Comparison of ENCODE assay signal across 8 mouse cellular contexts in the genomic region with DNA sequence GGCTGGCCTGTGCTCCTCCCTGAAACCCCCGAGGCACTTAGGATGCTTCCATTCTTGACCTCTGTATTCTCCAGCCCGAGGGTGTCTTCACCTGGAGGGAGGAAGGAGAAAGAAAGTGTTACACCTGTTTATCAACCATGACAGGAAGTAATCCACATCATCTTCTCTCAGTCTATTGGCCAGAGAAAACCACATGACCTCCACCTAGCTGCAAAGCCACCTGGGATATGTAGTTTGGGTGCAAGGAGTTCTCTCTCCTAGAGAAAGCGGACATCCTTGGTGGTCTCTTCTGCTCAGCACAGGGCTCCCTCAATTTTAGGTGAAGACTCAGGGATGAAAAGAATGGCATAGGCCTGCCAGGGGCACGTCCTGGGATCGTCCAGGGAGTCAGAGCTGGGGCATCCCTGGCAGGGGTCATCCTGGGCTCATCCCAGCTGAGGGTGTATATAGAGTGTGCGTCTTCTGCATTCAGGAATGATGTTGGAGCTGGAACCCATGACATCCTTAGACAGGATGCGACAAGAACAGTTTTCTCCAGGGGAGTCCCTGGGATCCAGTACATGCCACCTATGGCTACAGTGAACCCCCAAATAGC.
A peak's percentile ranks its signal among the peaks of the same experiment; 100 is the strongest.
DNase-seq lines count a peak whose midpoint lies in the region; ATAC-seq lines count a peak whose summit lies in the region.
"Had no signal": no experiment of that assay in that cellular context is flagged by ENCODE, and none has a peak within 500 bp of the region (broad histone marks: within the 10 kb centered on the region; RNA-seq: fewer than 3 reads in every experiment).

No protein-coding gene starts in this region.

- H3K4me1 ChIP-seq in embryonic facial prominence, embryonic 14.5 days (ENCODE audit: control insufficient read depth, insufficient read depth, low read length), result no peaks in the 10 kb centered on the region
- 0 out of 2 replicates have a peak, but pooled peaks cover 10% of the 10 kb centered on the region for H3K4me1 ChIP-seq in limb, embryonic 13.5 days

- no peak overlapping the region for H3K9ac ChIP-seq in embryonic facial prominence, embryonic 14.5 days (ENCODE audit: low read depth, low read length)
- no peak overlapping the region for H3K9ac ChIP-seq in limb, embryonic 13.5 days

- peak; percentile 60 for ATAC-seq in embryonic facial prominence, embryonic 14.5 days (ENCODE audit: low read depth)
- ATAC-seq in limb, embryonic 13.5 days (ENCODE audit: low FRiP score, low read depth), result 0 out of 2 replicates have a peak, but pooled peaks have one; percentile 19
- no peak for ATAC-seq in megakaryocyte-erythroid progenitor cell, adult 5-6 weeks (replicated peaks; ENCODE audit: low FRiP score, low TSS enrichment, poor library complexity, severe bottlenecking)

- no peak overlapping the region for H3K27ac ChIP-seq in embryonic facial prominence, embryonic 14.5 days (replicated peaks; ENCODE audit: low read depth, low read length)
- H3K27ac ChIP-seq in limb, embryonic 13.5 days, result no peak overlapping the region

- no peak overlapping the region for H3K4me3 ChIP-seq in embryonic facial prominence, embryonic 14.5 days (ENCODE audit: low read depth, low read length)
- H3K4me3 ChIP-seq in limb, embryonic 13.5 days, result no peak overlapping the region
- H3K4me3 ChIP-seq: gastrocnemius, adult 2 months had no signal

- no peaks in the 10 kb centered on the region for H3K36me3 ChIP-seq in embryonic facial prominence, embryonic 14.5 days (ENCODE audit: control insufficient read depth, insufficient read depth, low read length)
- no peaks in the 10 kb centered on the region for H3K36me3 ChIP-seq in limb, embryonic 13.5 days

- H3K4me2 ChIP-seq in embryonic facial prominence, embryonic 14.5 days (ENCODE audit: low read depth, low read length), result no peak overlapping the region
- peak overlapping the region; percentile 37; the same call in 1 of the 2 replicates for H3K4me2 ChIP-seq in limb, embryonic 13.5 days (replicated peaks)

- peak; percentile 62 for DNase-seq in thymus, postnatal 0 days (ENCODE audit: low spot score)
- DNase-seq in thymus, postnatal 25 days, result no peak
- no peak for DNase-seq in embryonic facial prominence, embryonic 14.5 days (ENCODE audit: low spot score)
- DNase-seq in c-Kit-positive CD71-positive TER-119-positive erythroid progenitor cells, embryonic 14.5 days (ENCODE audit: low spot score), result no peak
- no peak for DNase-seq in lung, postnatal 14 days
- DNase-seq: gastrocnemius, adult 2 months had no signal

- no peaks in the 10 kb centered on the region for H3K9me3 ChIP-seq in embryonic facial prominence, embryonic 14.5 days (ENCODE audit: control insufficient read depth, low read length)
- H3K9me3 ChIP-seq in limb, embryonic 13.5 days, result no peaks in the 10 kb centered on the region

- no peaks in the 10 kb centered on the region for H3K27me3 ChIP-seq in embryonic facial prominence, embryonic 14.5 days (replicated peaks; ENCODE audit: control insufficient read depth, insufficient read depth, low read length)
- H3K27me3 ChIP-seq in limb, embryonic 13.5 days, result no peaks in the 10 kb centered on the region

- 53% methylated on average over 7 of the region's 7 CpGs for WGBS in embryonic facial prominence, embryonic 14.5 days
- 58% methylated on average over 7 of the region's 7 CpGs for WGBS in limb, embryonic 13.5 days
